Mouse (Mus musculus): ENCODE results near the gene Cd38. TPM values are rescaled to one million over a fixed set of nuclear protein-coding genes. Genes with fewer than 3 reads are reported as not detected.

Gene Cd38
- 1.6 TPM for polyA plus RNA-seq (2021)

DNA sequence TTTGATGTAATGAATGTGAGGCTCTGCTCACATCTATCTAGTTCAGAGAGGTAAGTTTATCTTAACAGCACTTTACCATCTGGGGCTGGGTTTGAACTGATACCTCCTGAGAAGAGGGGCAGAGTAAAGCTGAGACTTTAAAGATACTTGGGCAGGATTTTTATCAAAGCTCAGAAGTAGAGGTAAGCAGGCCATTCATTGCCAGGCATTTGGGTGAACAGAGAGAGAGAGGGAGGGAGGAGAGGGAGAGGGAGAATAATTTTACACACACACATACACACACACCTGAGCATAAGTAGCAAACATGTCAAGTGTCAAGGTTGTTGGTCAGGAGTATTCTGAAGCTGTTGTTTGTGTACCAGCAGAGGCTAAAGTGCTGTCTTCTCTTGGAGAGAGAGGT is at the start of gene Cd38:
Gene Cd38 (plus strand): TSS at position 301 of the 400 bp plus-strand sequence.
- H3K27me3 ChIP-seq = no peaks in the 10 kb centered on the region
- ATAC-seq = no peak
- ChIA-PET POLR2A (interaction anchor here (1.4 kb wide), 1 partner anchor 23 kb away, joined by 5 read pairs; no protein-coding TSS in a partner anchor), CTCF (interaction anchor here (0.6 to 2.2 kb wide), 4 partner anchors 11 to 28 kb away, joined by 3 to 7 read pairs (median 4); no protein-coding TSS in a partner anchor)
- TF ChIP-seq CTCF (IDR thresholded peaks at IDR 0.05) = no peak
- no peak for DNase-seq (ENCODE audit: low read depth, low spot score)
- in situ Hi-C loops (cut with MboI; ENCODE audit: low pct_unique_long_range_greater_than_20kb) = no loop called here

DNA sequence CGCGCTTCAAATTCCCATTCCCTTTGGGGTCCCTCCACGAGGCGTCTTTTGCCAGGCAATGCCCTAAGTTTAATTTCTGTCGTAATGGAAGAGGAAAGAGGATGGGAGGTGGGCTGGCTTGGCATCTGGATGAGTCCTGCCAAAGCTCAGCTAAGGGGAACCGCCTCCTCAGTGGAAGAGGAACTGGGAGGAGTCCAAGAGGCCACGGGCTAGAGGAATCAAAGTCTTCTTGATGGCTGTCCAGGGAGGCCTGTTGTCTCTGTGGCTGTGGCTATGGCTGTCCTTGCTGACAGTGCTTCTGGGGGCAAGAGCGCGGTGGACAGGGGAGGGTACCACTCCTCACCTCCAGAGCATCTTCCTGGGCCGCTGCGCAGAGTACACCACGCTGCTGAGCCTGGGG is 49.7 kb upstream of the Cd38 start, which contains the start of gene Bst1:
Gene Bst1 (plus strand): TSS at position 191 of the 400 bp plus-strand sequence.
- TF ChIP-seq CTCF (IDR thresholded peaks at IDR 0.05) = no peak
- no peaks in the 10 kb centered on the region for H3K27me3 ChIP-seq
- ATAC-seq = peak; percentile 33
- no peak for DNase-seq (ENCODE audit: low read depth, low spot score)
- POLR2A ChIA-PET = interaction anchor here (0.8 to 1.3 kb wide), 2 partner anchors 20 to 44 kb away, joined by 3 to 5 read pairs; no protein-coding TSS in a partner anchor
- in situ Hi-C loops (cut with MboI; ENCODE audit: low pct_unique_long_range_greater_than_20kb) = loop anchor here (5.0 kb wide), 1 partner anchor 36 kb away; no protein-coding TSS in a partner anchor
- CTCF ChIA-PET = interaction anchor here (1.0 to 1.8 kb wide), 3 partner anchors 22 to 44 kb away, joined by 3 to 6 read pairs (median 4); no protein-coding TSS in a partner anchor

DNA sequence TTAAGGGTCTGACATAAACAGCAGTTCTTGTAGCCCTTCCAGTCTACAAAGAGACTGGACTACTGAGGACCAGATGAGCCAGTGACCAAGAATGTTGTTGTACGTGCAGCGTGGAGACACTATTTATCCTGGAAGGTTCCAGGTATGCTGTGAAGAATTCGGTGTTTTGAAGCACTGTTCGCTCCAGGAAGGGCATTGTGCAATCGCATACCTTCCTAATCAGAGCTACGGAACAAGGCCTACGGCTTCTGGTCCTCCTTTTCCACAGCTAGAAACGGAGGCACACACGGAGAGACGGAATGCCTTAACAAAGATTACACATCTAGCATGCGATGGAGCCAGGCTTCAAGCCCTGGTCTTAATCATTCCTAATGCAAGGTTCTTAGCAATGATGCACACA is 47.6 kb upstream of the Cd38 start:
- ATAC-seq (peak; percentile 34), DNase-seq (ENCODE audit: low read depth, low spot score) (peak; percentile 62)
- in situ Hi-C loops (cut with MboI; ENCODE audit: low pct_unique_long_range_greater_than_20kb) = loop anchor here (10.0 kb wide), 1 partner anchor 56 kb away; no protein-coding TSS in a partner anchor
- ChIA-PET CTCF (interaction anchor here (0.6 to 5.3 kb wide), 7 partner anchors 10 to 72 kb away, joined by 3 to 22 read pairs (median 3); no protein-coding TSS in a partner anchor), POLR2A (interaction anchor here (0.7 to 1.5 kb wide), 4 partner anchors 12 to 159 kb away, joined by 3 to 6 read pairs (median 3); no protein-coding TSS in a partner anchor)
- no peak for TF ChIP-seq CTCF (IDR thresholded peaks at IDR 0.05)
- H3K27me3 ChIP-seq = no peaks in the 10 kb centered on the region

DNA sequence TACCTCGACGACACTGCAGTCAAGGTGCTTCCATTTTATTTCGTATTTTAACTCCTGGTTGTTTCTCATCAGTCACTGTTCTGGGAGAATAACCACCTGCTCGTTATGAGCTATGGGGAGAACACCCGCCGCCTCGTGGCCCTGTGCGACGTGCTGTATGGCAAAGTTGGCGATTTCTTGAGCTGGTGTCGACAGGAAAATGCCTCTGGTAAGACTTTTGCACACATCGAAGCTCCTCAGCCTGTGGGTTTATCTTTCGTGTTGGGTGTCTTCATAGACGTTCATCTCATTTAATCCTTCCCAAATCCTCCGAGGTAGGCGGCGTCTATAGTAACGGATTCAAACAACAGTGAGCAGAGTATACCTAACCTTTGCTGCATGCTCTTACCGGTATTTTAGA is 46.8 kb upstream of the Cd38 start, which contains the start of gene Fbxl5:
Gene Fbxl5 (minus strand): TSS at position 101 of the 400 bp plus-strand sequence.
- ATAC-seq (peak; percentile 11), DNase-seq (ENCODE audit: low read depth, low spot score) (peak; percentile 34)
- POLR2A ChIA-PET = interaction anchor here (0.8 to 2.1 kb wide), 6 partner anchors 9 to 160 kb away, joined by 3 to 6 read pairs (median 4); no protein-coding TSS in a partner anchor
- in situ Hi-C loops (cut with MboI; ENCODE audit: low pct_unique_long_range_greater_than_20kb) = loop anchor here (10.0 kb wide), 1 partner anchor 57 kb away; no protein-coding TSS in a partner anchor
- no peaks in the 10 kb centered on the region for H3K27me3 ChIP-seq
- CTCF ChIA-PET = interaction anchor here (0.6 to 5.3 kb wide), 6 partner anchors 11 to 48 kb away, joined by 3 to 22 read pairs (median 4); no protein-coding TSS in a partner anchor
- TF ChIP-seq CTCF (IDR thresholded peaks at IDR 0.05) = no peak

DNA sequence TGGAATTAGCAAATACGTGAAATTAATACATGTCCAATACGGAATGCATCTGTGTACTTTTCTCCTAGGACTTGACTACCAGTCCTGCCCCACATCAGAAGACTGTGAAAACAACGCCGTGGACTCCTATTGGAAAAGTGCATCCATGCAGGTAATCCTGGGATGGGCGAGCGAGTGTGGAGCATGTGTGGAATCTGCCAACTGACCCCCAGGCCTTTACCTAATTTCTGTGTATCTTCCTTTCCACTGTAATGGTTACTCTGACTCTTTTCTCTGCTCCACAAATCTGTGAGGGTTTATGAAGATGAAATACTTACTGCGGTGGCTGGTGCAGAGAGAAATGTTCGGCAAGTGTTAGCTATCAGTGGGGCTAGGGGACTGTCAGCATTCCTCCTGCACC is 46.2 kb upstream of the Cd38 start:
- ChIA-PET CTCF (interaction anchor here (1.2 to 5.3 kb wide), 5 partner anchors 11 to 73 kb away, joined by 3 to 22 read pairs (median 3); no protein-coding TSS in a partner anchor), POLR2A (interaction anchor here (0.9 to 2.1 kb wide), 4 partner anchors 28 to 150 kb away, joined by 3 to 5 read pairs (median 3); no protein-coding TSS in a partner anchor)
- no peak for TF ChIP-seq CTCF (IDR thresholded peaks at IDR 0.05)
- H3K27me3 ChIP-seq = no peaks in the 10 kb centered on the region
- ATAC-seq (peak; percentile 69), DNase-seq (ENCODE audit: low read depth, low spot score) (peak; percentile 69)
- in situ Hi-C loops (cut with MboI; ENCODE audit: low pct_unique_long_range_greater_than_20kb) = loop anchor here (10.0 kb wide), 1 partner anchor 57 kb away; no protein-coding TSS in a partner anchor

DNA sequence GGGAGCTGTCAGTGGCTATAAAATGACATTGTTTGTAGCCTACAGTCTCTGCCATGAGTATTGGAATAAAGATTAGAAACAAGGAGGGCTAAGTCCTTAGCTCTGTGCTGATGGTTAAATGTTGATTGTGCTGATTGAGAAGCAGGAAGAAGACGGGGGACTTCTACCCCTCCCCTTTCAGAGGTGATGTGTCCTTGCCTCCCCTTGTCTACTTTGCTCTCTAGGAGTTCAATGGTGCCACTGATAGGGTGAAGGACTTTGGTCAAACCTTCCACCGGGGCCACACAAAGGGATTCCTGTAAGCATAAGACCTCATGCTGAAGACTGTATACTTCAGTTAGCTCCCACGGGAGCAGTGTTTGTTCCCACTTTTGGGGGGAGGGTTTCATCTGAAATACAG is 45.5 kb upstream of the Cd38 start:
- no peak for TF ChIP-seq CTCF (IDR thresholded peaks at IDR 0.05)
- ChIA-PET CTCF (interaction anchor here (1.3 to 5.3 kb wide), 3 partner anchors 12 to 74 kb away, joined by 3 to 22 read pairs (median 3); no protein-coding TSS in a partner anchor), POLR2A (interaction anchor here (1.0 to 2.1 kb wide), 3 partner anchors 28 to 95 kb away, joined by 3 to 5 read pairs (median 3); no protein-coding TSS in a partner anchor)
- H3K27me3 ChIP-seq = no peaks in the 10 kb centered on the region
- in situ Hi-C loops (cut with MboI; ENCODE audit: low pct_unique_long_range_greater_than_20kb) = loop anchor here (10.0 kb wide), 1 partner anchor 58 kb away; no protein-coding TSS in a partner anchor
- ATAC-seq (no peak), DNase-seq (ENCODE audit: low read depth, low spot score) (no peak)

DNA sequence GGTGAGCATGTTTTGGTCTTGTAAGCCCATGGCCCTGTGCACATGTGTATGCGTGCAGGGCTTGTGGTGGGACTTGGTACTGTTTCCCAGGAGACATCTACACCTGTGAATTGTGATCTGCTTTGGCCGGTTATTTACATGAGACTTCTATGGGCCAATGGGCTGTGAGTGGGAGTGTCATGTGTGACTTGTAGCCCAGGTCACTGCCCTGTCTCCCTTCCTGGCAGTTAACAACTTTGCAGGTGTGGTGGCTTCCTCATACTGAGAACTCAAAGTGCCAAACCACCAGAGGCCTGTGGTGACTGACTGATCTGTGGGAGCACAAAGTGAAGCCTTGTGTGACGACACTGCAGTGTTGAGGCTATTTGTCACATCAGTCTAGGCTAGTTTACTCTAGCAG is 43.8 kb upstream of the Cd38 start:
- in situ Hi-C loops (cut with MboI; ENCODE audit: low pct_unique_long_range_greater_than_20kb) = loop anchor here (10.0 kb wide), 1 partner anchor 60 kb away; no protein-coding TSS in a partner anchor
- ATAC-seq = no peak

DNA sequence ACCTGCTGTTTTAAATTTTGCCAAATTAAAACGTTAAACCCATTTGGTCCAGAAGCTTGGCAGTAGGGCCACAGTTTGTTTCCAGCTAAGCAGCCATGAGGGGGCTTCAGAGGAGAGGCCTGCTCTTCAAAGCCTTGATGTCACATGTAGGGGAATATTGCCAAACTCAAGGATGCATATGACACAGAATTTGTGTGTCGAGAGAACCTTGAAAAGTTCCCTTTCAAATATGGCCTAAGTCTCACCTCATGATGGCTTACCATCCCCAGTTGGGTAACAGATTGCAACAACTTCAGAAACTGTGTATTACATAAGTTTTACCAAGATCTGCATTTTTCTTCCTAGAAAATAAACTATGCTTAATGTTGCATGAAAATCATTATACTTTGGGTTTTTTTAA is 41.5 kb upstream of the Cd38 start:
- DNase-seq (ENCODE audit: low read depth, low spot score) = no peak
- no peak for TF ChIP-seq CTCF (IDR thresholded peaks at IDR 0.05)
- in situ Hi-C loops (cut with MboI; ENCODE audit: low pct_unique_long_range_greater_than_20kb) = loop anchor here (5.0 to 10.0 kb wide), 2 partner anchors 62 to 160 kb away; no protein-coding TSS in a partner anchor

More for the DNA sequence above, 43.8 kb upstream of the Cd38 start:
- POLR2A ChIA-PET = interaction anchor here (1.1 kb wide), 1 partner anchor 50 kb away, joined by 3 read pairs; no protein-coding TSS in a partner anchor
- TF ChIP-seq CTCF (IDR thresholded peaks at IDR 0.05) = no peak
- H3K27me3 ChIP-seq = no peaks in the 10 kb centered on the region
- CTCF ChIA-PET = interaction anchor here (1.3 to 1.5 kb wide), 2 partner anchors 41 to 49 kb away, joined by 3 to 4 read pairs; no protein-coding TSS in a partner anchor
- DNase-seq (ENCODE audit: low read depth, low spot score) = no peak

DNA sequence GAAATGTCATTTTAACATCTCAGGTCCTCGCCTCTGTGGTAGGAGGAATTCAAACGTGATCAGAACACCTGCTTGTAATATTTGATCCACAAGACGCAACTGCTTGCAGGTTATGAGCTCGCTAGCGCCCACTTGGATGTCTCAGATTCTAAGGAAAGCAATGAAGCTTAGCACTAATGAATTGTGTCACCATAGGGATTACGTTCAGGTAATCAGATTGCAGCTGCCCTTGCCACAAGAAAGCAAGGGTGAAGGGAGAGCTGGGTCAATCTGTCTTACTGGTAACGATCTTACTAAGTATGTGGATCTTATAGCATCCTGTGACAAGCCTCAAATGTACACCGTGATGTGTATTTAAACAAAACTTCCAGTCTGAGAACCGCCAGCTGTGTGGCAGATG is 41.0 kb upstream of the Cd38 start:
- no peaks in the 10 kb centered on the region for H3K27me3 ChIP-seq
- POLR2A ChIA-PET = interaction anchor here (1.0 to 2.8 kb wide), 3 partner anchors 10 to 75 kb away, joined by 3 to 21 read pairs (median 3); no protein-coding TSS in a partner anchor
- ATAC-seq (no peak), DNase-seq (ENCODE audit: low read depth, low spot score) (no peak)
- CTCF ChIA-PET = interaction anchor here (1.0 to 3.6 kb wide), 5 partner anchors 10 to 153 kb away, joined by 3 to 53 read pairs (median 5); no protein-coding TSS in a partner anchor
- TF ChIP-seq CTCF (IDR thresholded peaks at IDR 0.05) = no peak
- in situ Hi-C loops (cut with MboI; ENCODE audit: low pct_unique_long_range_greater_than_20kb) = loop anchor here (5.0 to 10.0 kb wide), 2 partner anchors 63 to 160 kb away; no protein-coding TSS in a partner anchor

More for the DNA sequence above, 41.5 kb upstream of the Cd38 start:
- ATAC-seq = no peak
- ChIA-PET CTCF (interaction anchor here (1.4 to 3.6 kb wide), 3 partner anchors 11 to 47 kb away, joined by 3 to 53 read pairs (median 5); no protein-coding TSS in a partner anchor), POLR2A (interaction anchor here (1.6 to 2.8 kb wide), 2 partner anchors 10 to 74 kb away, joined by 3 to 21 read pairs; no protein-coding TSS in a partner anchor)
- no peaks in the 10 kb centered on the region for H3K27me3 ChIP-seq

DNA sequence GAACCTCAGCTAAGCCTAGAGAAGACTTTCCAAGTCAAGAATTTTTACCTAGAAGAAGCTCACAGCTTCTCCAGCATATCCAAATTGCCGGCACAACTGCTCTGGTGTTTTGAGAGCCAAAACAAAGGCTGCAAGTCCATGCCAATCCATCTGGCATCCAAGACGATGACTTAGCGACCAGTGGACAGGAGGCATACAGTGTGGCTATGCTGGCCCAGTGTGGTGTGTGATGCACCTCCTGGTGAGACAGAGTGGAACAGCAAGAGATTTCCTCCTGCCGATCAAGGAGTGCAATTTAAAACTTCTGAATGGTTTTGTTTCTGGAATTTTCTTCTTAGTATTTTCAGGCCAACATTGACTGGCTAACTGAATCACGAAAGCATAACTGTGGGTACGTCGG is 31.8 kb upstream of the Cd38 start:
- POLR2A ChIA-PET = interaction anchor here (1.0 to 3.0 kb wide), 2 partner anchors 9 to 56 kb away, joined by 3 to 21 read pairs; no protein-coding TSS in a partner anchor
- CTCF ChIA-PET = interaction anchor here (0.6 to 3.7 kb wide), 6 partner anchors 10 to 69 kb away, joined by 3 to 53 read pairs (median 12); partner anchors contain the start of gene Fbxl5
- peak; percentile 56 for TF ChIP-seq CTCF (IDR thresholded peaks at IDR 0.05)
- ATAC-seq (peak; percentile 8), DNase-seq (ENCODE audit: low read depth, low spot score) (no peak)
- in situ Hi-C loops (cut with MboI; ENCODE audit: low pct_unique_long_range_greater_than_20kb) = no loop called here
- H3K27me3 ChIP-seq = no peaks in the 10 kb centered on the region

All from Patski (cell line).